Mouse (Mus musculus): Measurements from ENCODE around the gene Wipf1. TPM values are rescaled to one million over a fixed set of nuclear protein-coding genes. Genes with fewer than 3 reads are reported as not detected.
A peak's percentile ranks its signal among the peaks of the same experiment; 100 is the strongest.
"Not testable (repeated sequence)": the region's sequence is repeated elsewhere in the genome, so short reads cannot be mapped to it uniquely, and the experiment has no call there.

Wipf1 gene
- polyA plus RNA-seq, 1 experiment from 2014 or later: 16.2 TPM

- WGBS: 9% methylated on average over 8 of the region's 8 CpGs
- no peaks in the 10 kb centered on the region for H3K36me3 ChIP-seq
- peak overlapping the region; percentile 73 for H3K4me2 ChIP-seq (replicated peaks)
- no peaks in the 10 kb centered on the region for H3K27me3 ChIP-seq
- peak overlapping the region; percentile 44 for H3K4me3 ChIP-seq
- no peaks in the 10 kb centered on the region for H3K9me3 ChIP-seq
- no peak overlapping the region for H3K9ac ChIP-seq
- peaks cover 21% of the 10 kb centered on the region for H3K4me1 ChIP-seq
- no peak overlapping the region for H3K27ac ChIP-seq
- ATAC-seq (ENCODE audit: low FRiP score, low read depth): peak; percentile 69
These were observed 32.1 kb upstream of the Wipf1 start for GRCm38 (mm10) chr2:73561665-73562063.

DNA sequence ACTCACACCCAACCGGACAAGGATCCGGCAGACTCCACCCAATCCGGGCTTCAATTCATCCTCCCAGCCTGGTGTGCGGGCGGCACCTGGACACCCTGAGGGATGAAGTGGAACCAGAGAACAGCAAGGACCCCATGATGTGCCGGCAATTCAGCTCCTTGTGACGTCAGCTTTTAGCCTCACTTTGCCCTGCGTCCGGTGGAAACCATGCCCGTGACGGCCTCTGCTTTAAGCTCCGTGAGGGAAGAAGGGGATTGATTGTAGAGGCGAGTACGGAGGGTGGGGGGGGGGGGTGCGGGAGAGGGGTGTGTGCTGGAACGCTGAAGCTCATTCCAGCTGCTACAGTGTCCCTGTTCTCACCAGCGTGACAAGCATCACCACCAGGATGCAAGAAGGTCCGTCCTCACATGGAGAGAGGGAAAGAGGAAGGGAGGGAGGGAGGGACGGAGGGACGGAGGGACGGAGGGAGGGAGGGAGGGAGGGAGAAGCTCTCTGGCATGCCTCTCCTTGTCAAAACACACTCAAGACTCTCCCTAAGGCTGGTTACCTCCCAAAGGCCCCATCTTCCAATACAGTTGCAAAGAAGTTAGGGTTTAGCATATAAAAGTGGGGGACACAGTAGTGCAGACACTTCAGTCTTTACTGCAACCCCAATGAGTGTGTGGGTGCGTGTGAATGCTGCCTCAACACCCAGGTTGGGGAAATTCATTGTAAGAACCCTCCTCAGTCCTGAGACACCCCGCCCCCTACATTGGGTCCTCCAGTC is 31.5 kb upstream of the Wipf1 start:
- Histone ChIP-seq H3K4me2 (replicated peaks) (peak overlapping the region; percentile 73), H3K9me3 (no peaks in the 10 kb centered on the region), H3K4me3 (peak overlapping the region; percentile 44), H3K36me3 (no peaks in the 10 kb centered on the region), H3K9ac (peak overlapping the region; percentile 43), H3K27ac (no peak overlapping the region), H3K27me3 (no peaks in the 10 kb centered on the region), H3K4me1 (peaks cover 21% of the 10 kb centered on the region)
- ATAC-seq (ENCODE audit: low FRiP score, low read depth): peak; percentile 31; the same call in 1 of the 2 replicates
- 4% methylated on average over 23 of the region's 23 CpGs for WGBS

DNA sequence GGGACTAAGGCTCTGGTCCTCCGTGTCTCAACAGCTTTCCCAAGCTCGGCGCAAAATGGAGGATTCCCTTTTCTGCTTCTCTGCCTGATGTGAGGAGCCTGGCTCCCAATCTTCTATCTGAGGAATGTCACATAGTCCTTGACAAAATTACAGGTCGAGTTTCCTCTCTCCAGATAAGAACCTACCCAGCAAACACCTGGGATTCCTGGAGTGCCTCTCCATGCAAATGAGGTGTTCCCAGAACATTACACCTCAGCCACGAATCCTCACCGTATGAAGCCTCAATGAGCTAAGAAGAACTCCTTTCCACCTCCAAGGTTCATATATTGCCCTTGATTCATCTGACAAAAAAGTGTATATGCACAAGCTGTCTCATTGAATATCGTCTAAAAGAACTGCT is 30.9 kb upstream of the Wipf1 start:
- Histone ChIP-seq H3K4me3 (peak overlapping the region; percentile 44), H3K9me3 (no peaks in the 10 kb centered on the region), H3K9ac (peak overlapping the region; percentile 43; the same call in 1 of the 2 replicates), H3K27me3 (no peaks in the 10 kb centered on the region), H3K4me2 (replicated peaks) (peak overlapping the region; percentile 73), H3K4me1 (peaks cover 21% of the 10 kb centered on the region), H3K36me3 (no peaks in the 10 kb centered on the region), H3K27ac (no peak overlapping the region)
- no peak for ATAC-seq (ENCODE audit: low FRiP score, low read depth)
- WGBS: 44% methylated on average over 7 of the region's 7 CpGs

DNA sequence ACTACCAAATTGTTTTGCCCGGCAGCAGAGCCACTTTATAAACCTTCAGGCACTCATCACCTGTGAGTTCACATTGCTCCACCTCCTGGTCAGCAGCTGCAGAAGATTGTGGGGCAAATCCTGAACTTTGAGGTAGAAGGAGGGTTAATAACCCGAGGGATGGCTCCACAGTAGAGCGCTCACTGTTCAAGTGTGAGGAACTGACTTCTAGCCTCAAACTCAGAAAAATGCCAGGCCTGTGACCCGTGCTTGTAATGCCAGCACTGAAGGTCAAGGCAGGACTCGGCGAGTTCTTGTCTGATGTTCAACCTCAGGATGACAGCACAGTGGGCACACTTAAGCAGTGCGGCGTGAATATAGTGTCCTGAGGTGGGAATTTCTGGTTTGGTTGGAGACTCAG is 28.4 kb upstream of the Wipf1 start:
- Histone ChIP-seq H3K4me1 (peaks cover 20% of the 10 kb centered on the region), H3K36me3 (no peaks in the 10 kb centered on the region), H3K9me3 (no peaks in the 10 kb centered on the region), H3K4me2 (replicated peaks) (no peak overlapping the region), H3K9ac (no peak overlapping the region), H3K27ac (no peak overlapping the region), H3K4me3 (no peak overlapping the region), H3K27me3 (no peaks in the 10 kb centered on the region)
- ATAC-seq (ENCODE audit: low FRiP score, low read depth): no peak
- WGBS: 82% methylated on average over 8 of the region's 8 CpGs

GRCm38 (mm10) chr2:73557061-73557460 is 27.5 kb upstream of the Wipf1 start:
- 98% methylated on average over 3 of the region's 3 CpGs for WGBS
- not testable (repeated sequence) for H3K9me3 ChIP-seq; H3K36me3 ChIP-seq; H3K4me2 ChIP-seq (replicated peaks); H3K9ac ChIP-seq; H3K27ac ChIP-seq; ATAC-seq (ENCODE audit: low FRiP score, low read depth); H3K4me3 ChIP-seq; H3K27me3 ChIP-seq
- H3K4me1 ChIP-seq: peaks cover 17% of the 10 kb centered on the region

- WGBS: 19% methylated on average over 3 of the region's 3 CpGs
- no peak overlapping the region for H3K27ac ChIP-seq
These were observed 24.9 kb upstream of the Wipf1 start for GRCm38 (mm10) chr2:73554389-73554788.

DNA sequence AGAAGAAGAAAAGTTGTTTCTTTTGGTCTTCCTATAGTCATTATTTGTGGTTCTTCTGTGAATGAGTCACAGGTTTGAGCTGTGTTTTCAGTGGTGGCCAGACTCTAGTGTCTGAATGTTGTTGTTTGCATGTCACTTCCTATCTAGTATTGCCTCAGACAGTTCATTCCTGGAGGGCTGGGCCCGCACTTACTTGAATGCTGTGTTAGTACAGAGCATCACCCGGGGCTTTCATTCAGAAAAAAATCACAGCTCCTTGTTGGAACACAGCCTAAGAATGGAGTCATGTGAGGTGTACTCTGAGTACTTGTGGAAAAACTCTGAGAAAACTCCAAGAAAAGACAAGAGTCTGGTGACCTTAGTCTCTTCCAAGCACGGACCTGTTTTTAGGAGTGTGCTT is 23.4 kb upstream of the Wipf1 start:
- no peak overlapping the region for H3K4me3 ChIP-seq
- H3K27me3 ChIP-seq: no peaks in the 10 kb centered on the region
- 57% methylated on average over 3 of the region's 3 CpGs for WGBS
- peaks cover 21% of the 10 kb centered on the region for H3K4me1 ChIP-seq
- no peak for ATAC-seq (ENCODE audit: low FRiP score, low read depth)
- H3K9me3 ChIP-seq: no peaks in the 10 kb centered on the region
- no peak overlapping the region for H3K4me2 ChIP-seq (replicated peaks)
- H3K36me3 ChIP-seq: no peaks in the 10 kb centered on the region
- no peak overlapping the region for H3K9ac ChIP-seq
- no peak overlapping the region for H3K27ac ChIP-seq

More at GRCm38 (mm10) chr2:73554389-73554788, 24.9 kb upstream of the Wipf1 start:
- Histone ChIP-seq H3K9me3 (no peaks in the 10 kb centered on the region), H3K36me3 (no peaks in the 10 kb centered on the region), H3K4me2 (replicated peaks) (no peak overlapping the region), H3K4me3 (no peak overlapping the region), H3K9ac (no peak overlapping the region), H3K27me3 (no peaks in the 10 kb centered on the region), H3K4me1 (peaks cover 14% of the 10 kb centered on the region)
- ATAC-seq (ENCODE audit: low FRiP score, low read depth): no peak

- H3K27me3 ChIP-seq: no peaks in the 10 kb centered on the region
- peak overlapping the region; percentile 35; the same call in 1 of the 2 replicates for H3K4me2 ChIP-seq (replicated peaks)
- H3K4me3 ChIP-seq: no peak overlapping the region
- WGBS: 16% methylated on average over 6 of the region's 6 CpGs
- no peak overlapping the region for H3K27ac ChIP-seq
- H3K4me1 ChIP-seq: peaks cover 22% of the 10 kb centered on the region
- H3K9ac ChIP-seq: no peak overlapping the region
- no peaks in the 10 kb centered on the region for H3K36me3 ChIP-seq
- H3K9me3 ChIP-seq: no peaks in the 10 kb centered on the region
- ATAC-seq (ENCODE audit: low FRiP score, low read depth): no peak; the same call in 1 of the 2 replicates
These were observed 21.2 kb upstream of the Wipf1 start for GRCm38 (mm10) chr2:73550725-73551124.

DNA sequence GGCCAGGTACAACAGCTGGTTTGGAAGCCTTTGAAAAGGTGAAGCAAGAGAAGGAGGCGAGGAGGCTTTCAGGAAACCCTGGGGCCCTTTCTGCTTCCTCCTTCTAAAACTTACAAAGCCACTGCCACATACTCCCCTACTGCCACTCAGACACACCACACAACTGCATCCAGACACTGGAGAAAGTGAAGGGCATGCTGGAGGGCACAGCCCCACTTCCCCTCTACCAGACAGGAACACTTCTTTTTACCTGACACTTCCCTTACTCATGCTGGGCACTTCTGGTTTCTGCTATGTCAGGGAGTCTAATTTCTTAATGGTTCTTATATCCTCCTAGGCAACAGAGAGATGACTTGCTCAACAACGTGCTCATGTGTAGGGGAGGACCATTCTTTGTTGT is 19.0 kb upstream of the Wipf1 start:
- Histone ChIP-seq H3K4me2 (replicated peaks) (no peak overlapping the region), H3K27ac (no peak overlapping the region), H3K9me3 (no peaks in the 10 kb centered on the region), H3K9ac (no peak overlapping the region), H3K36me3 (no peaks in the 10 kb centered on the region), H3K27me3 (no peaks in the 10 kb centered on the region), H3K4me3 (no peak overlapping the region), H3K4me1 (peaks cover 34% of the 10 kb centered on the region)
- ATAC-seq (ENCODE audit: low FRiP score, low read depth): no peak
- WGBS: 46% methylated on average over 2 of the region's 2 CpGs

GRCm38 (mm10) chr2:73547256-73547655 is 17.7 kb upstream of the Wipf1 start:
- no peaks in the 10 kb centered on the region for H3K36me3 ChIP-seq
- H3K9me3 ChIP-seq: no peaks in the 10 kb centered on the region
- H3K27me3 ChIP-seq: no peaks in the 10 kb centered on the region
- no peak for ATAC-seq (ENCODE audit: low FRiP score, low read depth)
- H3K4me1 ChIP-seq: peaks cover 31% of the 10 kb centered on the region
- WGBS: 92% methylated on average over 4 of the region's 4 CpGs
- H3K4me2 ChIP-seq (replicated peaks): no peak overlapping the region
- no peak overlapping the region for H3K4me3 ChIP-seq
- no peak overlapping the region for H3K9ac ChIP-seq
- H3K27ac ChIP-seq: no peak overlapping the region

DNA sequence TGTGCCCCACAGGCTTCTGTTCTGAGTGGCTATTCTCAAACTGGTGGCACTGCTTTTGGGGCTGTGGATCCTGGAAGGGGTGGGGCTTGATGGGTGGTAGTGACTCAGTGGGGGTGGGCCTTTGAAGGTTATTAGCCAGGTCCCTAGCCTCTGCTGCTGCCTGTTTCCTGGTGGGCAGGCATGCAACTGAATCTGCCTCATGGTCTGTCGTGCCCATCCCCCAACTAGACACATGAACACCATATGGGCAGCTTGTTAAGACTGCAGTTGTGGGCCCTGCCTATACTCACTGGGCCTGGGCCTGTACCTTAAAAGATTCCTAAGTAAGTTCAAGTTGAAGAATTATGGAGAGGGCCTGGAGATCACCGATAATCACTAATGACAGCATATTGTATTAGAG is 16.0 kb upstream of the Wipf1 start:
- H3K36me3 ChIP-seq: no peaks in the 10 kb centered on the region
- no peaks in the 10 kb centered on the region for H3K27me3 ChIP-seq
- H3K9ac ChIP-seq: no peak overlapping the region
- 0 out of 2 replicates have a peak, but pooled peaks have one; percentile 62 for ATAC-seq (ENCODE audit: low FRiP score, low read depth)
- peaks cover 37% of the 10 kb centered on the region for H3K4me1 ChIP-seq
- H3K9me3 ChIP-seq: no peaks in the 10 kb centered on the region
- H3K4me3 ChIP-seq: no peak overlapping the region
- WGBS: 22% methylated on average over 2 of the region's 2 CpGs
- H3K27ac ChIP-seq: peak overlapping the region; percentile 28; the same call in 1 of the 2 replicates
- no peak overlapping the region for H3K4me2 ChIP-seq (replicated peaks)

GRCm38 (mm10) chr2:73540450-73541162 is 11.1 kb upstream of the Wipf1 start:
- Histone ChIP-seq H3K4me2 (replicated peaks) (peak overlapping the region; percentile 56), H3K9me3 (no peaks in the 10 kb centered on the region), H3K27me3 (no peaks in the 10 kb centered on the region), H3K9ac (no peak overlapping the region), H3K27ac (peak overlapping the region; percentile 52; the same call in 1 of the 2 replicates), H3K4me1 (peaks cover 40% of the 10 kb centered on the region), H3K36me3 (no peaks in the 10 kb centered on the region), H3K4me3 (peak overlapping the region; percentile 16; the same call in 1 of the 2 replicates)
- WGBS: 7% methylated on average over 16 of the region's 16 CpGs
- peak; percentile 45 for ATAC-seq (ENCODE audit: low FRiP score, low read depth)
